Mouse (Mus musculus) forebrain, embryonic 10.5 days (tissue): Measurements from ENCODE around the gene Gm20824. TPM values are rescaled to one million over a fixed set of nuclear protein-coding genes. Genes with fewer than 3 reads are reported as not detected.
"Not testable (repeated sequence)": the region's sequence is repeated elsewhere in the genome, so short reads cannot be mapped to it uniquely, and the experiment has no call there.

ENCODE experiments used
- DNase-seq: peaks from one replicate; pipeline ENCODE4 v3.0.0-alpha.2; 2017; ENCODE audit warnings: low spot score; ENCODE audit errors: extremely low spot score
- H3K27ac ChIP-seq: fragments of 300-500 bp; sonication (generic); 2 replicates; pipeline ENCODE4 v1.5.1; 2016; ENCODE audit warnings: mild to moderate bottlenecking
- H3K27me3 ChIP-seq: fragments of 300-500 bp; sonication (generic); 2 replicates; pipeline ENCODE4 v1.6.1; 2016; ENCODE audit warnings: mild to moderate bottlenecking; ENCODE audit not compliant: poor library complexity, severe bottlenecking
- H3K36me3 ChIP-seq: fragments of 300-500 bp; sonication (generic); replicated peaks from 2 replicates; pipeline ENCODE4 v1.6.1; 2016; ENCODE audit warnings: mild to moderate bottlenecking, moderate library complexity
- H3K4me1 ChIP-seq: fragments of 300-500 bp; sonication (generic); 2 replicates; pipeline ENCODE4 v1.6.1; 2016
- H3K4me3 ChIP-seq: fragments of 300-500 bp; sonication (generic); 2 replicates; pipeline ENCODE4 v1.5.1; 2016; ENCODE audit warnings: mild to moderate bottlenecking, moderate library complexity
- H3K9me3 ChIP-seq: fragments of 300-500 bp; sonication (generic); 2 replicates; pipeline ENCODE4 v1.6.1; 2016; ENCODE audit warnings: mild to moderate bottlenecking, moderate library complexity
- WGBS: fragments of 180-500 bp; shearing (Covaris S2); methylation state at CpG from one replicate; pipeline ENCODE4 v1.1.7; 2016; 5-methylcytosine and 5-hydroxymethylcytosine counted together
- polyA plus RNA-seq: library from polyadenylated mRNA; unstranded; fragments of >200 nt; fragmentation: Nextera tagmentation; extraction: Ambion mirVana; gene quantifications from 2 replicates; pipeline ENCODE4 v1.2.1, GENCODE M21; 2016

Gene Gm20824
- polyA plus RNA-seq, result not detected in 2 replicates

GRCm38 (mm10) chrY:8257607-8258006 is at the start of gene Gm20824:
Gene Gm20824 (plus strand): TSS chrY:8257907.
- not testable (repeated sequence) for H3K36me3 ChIP-seq, H3K27me3 ChIP-seq, H3K27ac ChIP-seq, H3K9me3 ChIP-seq, H3K4me3 ChIP-seq, DNase-seq, H3K4me1 ChIP-seq
- WGBS, result no CpG with 5 or more reads among the region's 6 CpGs

Other genes starting within 250 kb of the Gm20824 start
- not detected in 2 replicates for gene Gm20825, start 186.4 kb upstream of the Gm20824 start, polyA plus RNA-seq